Mouse (Mus musculus) CD4-positive, CD25-positive, alpha-beta regulatory T cell, adult 9 weeks (primary cell): ENCODE results near the gene Krt39. TPM values are rescaled to one million over a fixed set of nuclear protein-coding genes. Genes with fewer than 3 reads are reported as not detected.

ENCODE experiments used
- polyA plus RNA-seq: library from polyadenylated mRNA; unstranded; fragments of 100-300 nt; shearing (Covaris generic); gene quantifications from one replicate; pipeline ENCODE4 v1.2.1, GENCODE M21; 2017

The Krt39 gene
- not detected for polyA plus RNA-seq

DNA sequence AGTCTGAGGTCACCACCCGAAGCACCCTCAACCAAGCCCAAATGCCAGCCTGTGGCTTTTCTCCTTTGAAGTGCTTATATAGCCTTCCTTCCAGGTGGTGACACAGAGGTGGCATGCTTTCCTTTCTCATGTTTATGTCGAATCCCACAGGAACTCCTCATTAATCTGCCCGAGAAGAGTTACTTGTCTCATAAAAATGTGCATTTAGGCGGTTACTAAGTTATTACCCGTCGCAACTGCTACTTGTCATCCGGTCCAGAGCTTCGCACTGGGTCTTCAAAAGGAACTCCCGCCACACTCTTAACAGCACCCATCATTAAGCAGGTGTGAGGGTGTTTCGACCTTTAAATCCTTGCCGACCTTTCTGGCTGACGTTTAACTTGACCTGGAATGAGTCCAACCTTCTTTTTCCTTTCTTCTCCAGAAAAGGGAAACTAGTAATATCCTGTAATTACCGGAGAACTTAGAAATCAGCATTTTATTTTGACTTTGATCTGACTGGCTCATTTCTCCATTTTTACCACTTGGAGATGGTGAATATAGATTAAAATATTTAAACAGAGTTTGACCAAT, at the start of gene Krt39:
Krt39 (minus strand) TSS at position 51 of the 573 bp plus-strand sequence.

DNA sequence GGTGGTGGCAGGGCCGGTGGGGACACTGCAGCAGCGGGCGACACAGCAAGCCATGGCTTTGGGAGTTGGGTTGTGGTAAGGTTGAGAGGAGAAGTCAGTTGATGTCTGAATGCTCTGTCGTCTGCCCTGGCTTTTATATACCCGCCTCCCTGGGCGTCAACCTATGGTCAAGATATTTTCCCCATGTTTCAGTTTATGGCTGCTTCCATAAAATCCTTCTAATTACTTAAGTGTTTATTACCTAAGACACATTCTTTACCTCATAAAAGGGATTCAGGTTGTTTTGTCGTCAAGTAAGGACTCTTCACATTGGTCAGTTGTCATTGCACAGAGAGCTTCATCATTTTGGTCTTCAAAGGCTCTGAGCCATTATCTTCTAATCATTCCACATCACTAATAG, 45.4 kb upstream of the Krt39 start, which contains the start of gene Krtap3-1:
Krtap3-1 (minus strand) TSS at position 101 of the 400 bp plus-strand sequence.

DNA sequence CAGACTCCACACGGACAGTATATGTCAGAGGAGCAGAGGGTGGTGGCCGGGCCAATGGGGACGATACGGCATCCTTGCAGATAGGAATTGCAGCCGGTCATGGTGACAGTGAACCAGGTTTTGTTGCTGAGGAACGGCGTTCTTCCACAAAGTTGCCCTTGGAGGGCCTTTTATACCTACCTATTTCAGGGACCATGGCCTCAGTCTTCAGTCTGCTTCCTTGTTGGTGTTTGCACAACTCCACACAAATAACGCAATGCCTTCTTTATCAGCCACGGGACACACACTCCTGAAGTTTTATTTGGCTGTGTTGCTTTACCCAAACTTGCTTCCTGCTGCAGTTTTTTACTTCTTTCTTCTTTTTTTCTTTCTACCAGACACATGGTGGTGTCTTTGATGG, 38.2 kb upstream of the Krt39 start, which contains the start of gene Gm11939:
Gm11939 (minus strand) TSS at position 101 of the 400 bp plus-strand sequence.

GRCm38 (mm10) chr11:99556753-99557152, 35.6 kb upstream of the Krt39 start, which contains the start of gene Krtap3-2:
Gene Krtap3-2, minus strand, starts transcription at chr11:99556853.

GRCm38 (mm10) chr11:99550765-99551164, 29.6 kb upstream of the Krt39 start, which contains the start of gene Krtap3-3:
Gene Krtap3-3, minus strand, starts transcription at chr11:99550865.

DNA sequence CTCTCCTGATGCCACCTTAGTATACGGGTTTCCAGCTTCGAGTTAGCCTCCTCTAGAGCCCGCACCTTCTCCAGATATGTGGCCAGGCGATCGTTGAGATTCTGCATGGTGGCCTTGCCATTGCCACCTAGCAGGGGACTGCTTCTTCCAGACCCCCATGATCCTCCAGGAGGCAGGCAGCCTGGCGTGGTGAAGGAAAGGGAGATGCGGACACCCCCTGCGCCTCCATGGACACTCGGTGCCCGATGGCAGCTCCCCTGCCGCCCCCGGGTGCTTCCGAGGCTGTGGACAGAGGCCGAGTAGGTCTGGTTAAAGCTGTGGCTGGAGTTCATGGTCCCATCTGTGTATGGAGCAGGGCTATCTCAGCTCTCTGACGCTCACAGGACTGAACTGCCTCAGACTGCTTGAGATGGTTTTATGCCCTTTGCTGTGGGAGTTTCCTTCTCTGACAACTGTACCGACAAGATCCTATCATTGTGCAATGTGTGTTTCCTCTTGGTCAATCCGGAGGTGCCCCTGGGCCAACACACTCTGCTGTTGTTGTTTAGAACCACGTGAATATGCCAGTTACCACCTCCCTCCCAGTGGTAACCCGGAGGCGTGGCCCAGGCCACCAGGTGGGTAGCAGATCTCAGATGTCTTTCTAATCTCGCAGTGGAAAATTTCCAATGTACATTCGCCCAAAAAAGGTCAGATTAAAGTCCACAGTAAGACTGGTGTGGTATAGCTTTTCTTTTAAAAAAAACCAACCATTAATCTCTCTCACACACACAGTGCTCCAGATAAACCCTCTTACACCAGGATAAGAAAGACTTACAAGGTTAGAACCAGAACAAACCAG, 28.2 kb downstream of the Krt39 start, which contains the start of gene Krt23:
Krt23 (minus strand) TSS at position 405 of the 841 bp plus-strand sequence.

Other genes with a start within 250 kb of the Krt39 start
- gene Krt24, start 236.1 kb downstream of the Krt39 start, polyA plus RNA-seq: not detected
- gene Krt25, start 198.4 kb downstream of the Krt39 start, polyA plus RNA-seq: not detected
- gene Krt26, start 183.4 kb downstream of the Krt39 start, polyA plus RNA-seq: not detected
- not detected for gene Krt27, start 170.2 kb downstream of the Krt39 start, polyA plus RNA-seq
- gene Krt28, start 146.4 kb downstream of the Krt39 start, polyA plus RNA-seq: not detected
- gene Krt10, start 132.0 kb downstream of the Krt39 start, polyA plus RNA-seq: 18.4 TPM
- not detected for gene Krt12, start 99.1 kb downstream of the Krt39 start, polyA plus RNA-seq
- gene Krt20, start 83.2 kb downstream of the Krt39 start, polyA plus RNA-seq: not detected
- gene Krt23, start 28.2 kb downstream of the Krt39 start, polyA plus RNA-seq: not detected
- not detected for gene Krt40, start 21.8 kb upstream of the Krt39 start, polyA plus RNA-seq
- gene Krtap3-3, start 29.5 kb upstream of the Krt39 start, polyA plus RNA-seq: not detected
- gene Krtap3-2, start 35.5 kb upstream of the Krt39 start, polyA plus RNA-seq: not detected
- gene Gm11939, start 38.1 kb upstream of the Krt39 start, polyA plus RNA-seq: not detected
- gene Krtap3-1, start 45.3 kb upstream of the Krt39 start, polyA plus RNA-seq: not detected
- not detected for gene Krtap1-5, start 59.7 kb upstream of the Krt39 start, polyA plus RNA-seq
- gene Krtap1-4, start 62.3 kb upstream of the Krt39 start, polyA plus RNA-seq: not detected
- not detected for gene Krtap1-3, start 70.0 kb upstream of the Krt39 start, polyA plus RNA-seq
- gene Krtap9-3, start 76.8 kb upstream of the Krt39 start, polyA plus RNA-seq: not detected
- gene Gm11938, start 82.0 kb upstream of the Krt39 start, polyA plus RNA-seq: not detected
- gene Gm11937, start 88.9 kb upstream of the Krt39 start, polyA plus RNA-seq: not detected
- not detected for gene Krtap2-4, start 93.5 kb upstream of the Krt39 start, polyA plus RNA-seq
- not detected for gene Gm11562, start 99.1 kb upstream of the Krt39 start, polyA plus RNA-seq
- gene Krtap4-1, start 106.9 kb upstream of the Krt39 start, polyA plus RNA-seq: not detected
- not detected for gene Krtap4-2, start 113.7 kb upstream of the Krt39 start, polyA plus RNA-seq
- gene Krtap4-7, start 122.8 kb upstream of the Krt39 start, polyA plus RNA-seq: not detected
- not detected for gene Gm11555, start 128.9 kb upstream of the Krt39 start, polyA plus RNA-seq
- not detected for gene Gm11563, start 137.6 kb upstream of the Krt39 start, polyA plus RNA-seq
- not detected for gene Krtap4-6, start 144.6 kb upstream of the Krt39 start, polyA plus RNA-seq
- not detected for gene Gm14190, start 169.4 kb upstream of the Krt39 start, polyA plus RNA-seq
- not detected for gene Gm14180, start 213.0 kb upstream of the Krt39 start, polyA plus RNA-seq